16 mouse cellular contexts compared by ENCODE assay signal in the genomic region with DNA sequence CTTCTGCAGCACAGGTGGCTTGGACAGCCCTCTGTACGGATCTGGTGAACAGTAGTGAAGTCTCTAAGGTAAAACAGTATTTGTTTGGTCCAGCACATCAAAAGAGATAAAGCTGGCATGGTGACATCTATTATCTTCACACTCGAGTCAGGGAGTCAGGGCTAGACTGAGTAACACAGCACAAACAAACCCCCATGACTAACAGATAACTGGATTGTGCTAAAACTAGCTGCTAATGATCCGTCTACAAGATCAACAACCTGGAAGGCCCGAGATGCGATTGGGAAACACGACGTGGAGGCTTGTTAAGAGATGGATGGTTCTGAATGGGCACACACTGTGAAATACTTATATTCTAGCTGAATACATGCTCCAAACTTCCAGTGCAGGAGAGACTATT. TPM values are rescaled to one million over a fixed set of nuclear protein-coding genes. Genes with fewer than 3 reads are reported as not detected.
DNase-seq lines count a peak whose midpoint lies in the region; ATAC-seq lines count a peak whose summit lies in the region.
"Had no signal": no experiment of that assay in that cellular context is flagged by ENCODE, and none has a peak within 500 bp of the region (broad histone marks: within the 10 kb centered on the region; RNA-seq: fewer than 3 reads in every experiment).

No protein-coding gene starts in this region.

- peaks cover 3% of the 10 kb centered on the region; the same call in 1 of the 2 replicates for H3K4me1 ChIP-seq in heart, embryonic 10.5 days
- H3K4me1 ChIP-seq in midbrain, embryonic 14.5 days (ENCODE audit: control insufficient read depth, insufficient read depth, low read length), result peaks cover 6% of the 10 kb centered on the region; the same call in 1 of the 2 replicates
- no peaks in the 10 kb centered on the region for H3K4me1 ChIP-seq in midbrain, embryonic 11.5 days (ENCODE audit: control insufficient read depth, insufficient read depth, low read length)
- peaks cover 16% of the 10 kb centered on the region; the same call in 1 of the 2 replicates for H3K4me1 ChIP-seq in hindbrain, embryonic 15.5 days (replicated peaks)
- H3K4me1 ChIP-seq: embryonic facial prominence, embryonic 15.5 days; liver, embryonic 12.5 days had no signal

- ATAC-seq in midbrain, embryonic 14.5 days (ENCODE audit: low FRiP score, low TSS enrichment), result no peak; the same call in 1 of the 2 replicates
- ATAC-seq in midbrain, embryonic 11.5 days (ENCODE audit: low FRiP score), result no peak
- no peak; the same call in none of the 2 replicates for ATAC-seq in hindbrain, embryonic 15.5 days (ENCODE audit: low FRiP score, low read depth)
- ATAC-seq: liver, embryonic 12.5 days had no signal

- no peaks in the 10 kb centered on the region for H3K27me3 ChIP-seq in heart, embryonic 10.5 days (ENCODE audit: insufficient read depth, poor library complexity, severe bottlenecking)
- no peaks in the 10 kb centered on the region for H3K27me3 ChIP-seq in midbrain, embryonic 14.5 days (ENCODE audit: control insufficient read depth, insufficient read depth, low read length)
- H3K27me3 ChIP-seq in midbrain, embryonic 11.5 days (ENCODE audit: control insufficient read depth, insufficient read depth, low read length), result no peaks in the 10 kb centered on the region
- H3K27me3 ChIP-seq in hindbrain, embryonic 15.5 days, result no peaks in the 10 kb centered on the region
- H3K27me3 ChIP-seq: embryonic facial prominence, embryonic 15.5 days; liver, embryonic 12.5 days had no signal

- H3K9me3 ChIP-seq in heart, embryonic 10.5 days, result no peaks in the 10 kb centered on the region
- H3K9me3 ChIP-seq in midbrain, embryonic 14.5 days (ENCODE audit: control insufficient read depth, low read length), result no peaks in the 10 kb centered on the region
- no peaks in the 10 kb centered on the region for H3K9me3 ChIP-seq in midbrain, embryonic 11.5 days (ENCODE audit: control insufficient read depth, low read length)
- H3K9me3 ChIP-seq in hindbrain, embryonic 15.5 days, result no peaks in the 10 kb centered on the region
- H3K9me3 ChIP-seq: embryonic facial prominence, embryonic 15.5 days; liver, embryonic 12.5 days had no signal

- H3K4me3 ChIP-seq in heart, embryonic 10.5 days, result no peak overlapping the region
- no peak overlapping the region for H3K4me3 ChIP-seq in midbrain, embryonic 14.5 days (replicated peaks; ENCODE audit: low read depth, low read length)
- no peak overlapping the region for H3K4me3 ChIP-seq in midbrain, embryonic 11.5 days (ENCODE audit: low read depth, low read length)
- no peak overlapping the region for H3K4me3 ChIP-seq in hindbrain, embryonic 15.5 days
- H3K4me3 ChIP-seq: embryonic facial prominence, embryonic 15.5 days; liver, embryonic 12.5 days had no signal

- peak; percentile 51 for DNase-seq in heart, embryonic 10.5 days (ENCODE audit: low spot score)
- DNase-seq in heart, adult 9 months (ENCODE audit: low spot score in 2 of 2), result no peak
- peak; percentile 17 for DNase-seq in midbrain, embryonic 14.5 days
- DNase-seq in midbrain, embryonic 11.5 days (ENCODE audit: low spot score, missing footprints), result no peak
- no peak for DNase-seq in gastrocnemius, postnatal 4 days (ENCODE audit: low spot score in 2 of 2)
- no peak for DNase-seq in frontal cortex, postnatal 25 days (ENCODE audit: low spot score in 2 of 2)
- DNase-seq: embryo, embryonic 11 days; gastrocnemius, postnatal 10 days; heart, postnatal 36 days; kidney, adult 11 months; lung, embryonic 14.5 days; thymus, postnatal 4 days had no signal

- H3K27ac ChIP-seq in heart, embryonic 10.5 days, result no peak overlapping the region
- peak overlapping the region; percentile 69 for H3K27ac ChIP-seq in midbrain, embryonic 14.5 days (replicated peaks; ENCODE audit: low read depth, low read length)
- H3K27ac ChIP-seq in midbrain, embryonic 11.5 days (ENCODE audit: low read depth, low read length), result no peak overlapping the region
- H3K27ac ChIP-seq in hindbrain, embryonic 15.5 days (replicated peaks), result peak overlapping the region; percentile 83
- H3K27ac ChIP-seq: embryonic facial prominence, embryonic 15.5 days; kidney, postnatal 0 days; liver, embryonic 12.5 days had no signal

- no peak overlapping the region for H3K9ac ChIP-seq in midbrain, embryonic 14.5 days (replicated peaks; ENCODE audit: low read length)
- H3K9ac ChIP-seq in midbrain, embryonic 11.5 days (ENCODE audit: low read length), result no peak overlapping the region
- no peak overlapping the region for H3K9ac ChIP-seq in hindbrain, embryonic 15.5 days
- H3K9ac ChIP-seq: embryonic facial prominence, embryonic 15.5 days; liver, embryonic 12.5 days; lung, embryonic 14.5 days had no signal

- H3K4me2 ChIP-seq in midbrain, embryonic 14.5 days (ENCODE audit: low read length), result no peak overlapping the region
- H3K4me2 ChIP-seq in midbrain, embryonic 11.5 days, result no peak overlapping the region
- H3K4me2 ChIP-seq in hindbrain, embryonic 15.5 days, result no peak overlapping the region
- H3K4me2 ChIP-seq: embryonic facial prominence, embryonic 15.5 days; liver, embryonic 12.5 days; lung, embryonic 14.5 days had no signal

- WGBS in heart, embryonic 10.5 days, result 42% methylated on average over 7 of the region's 7 CpGs
- 65% methylated on average over 7 of the region's 7 CpGs for WGBS in midbrain, embryonic 14.5 days
- 77% methylated on average over 7 of the region's 7 CpGs for WGBS in midbrain, embryonic 11.5 days
- 54% methylated on average over 7 of the region's 7 CpGs for WGBS in hindbrain, embryonic 15.5 days

- no peaks in the 10 kb centered on the region for H3K36me3 ChIP-seq in heart, embryonic 10.5 days
- no peaks in the 10 kb centered on the region for H3K36me3 ChIP-seq in midbrain, embryonic 14.5 days (ENCODE audit: control insufficient read depth, insufficient read depth, low read length)
- H3K36me3 ChIP-seq in midbrain, embryonic 11.5 days (ENCODE audit: control insufficient read depth, insufficient read depth, low read length), result no peaks in the 10 kb centered on the region
- H3K36me3 ChIP-seq in hindbrain, embryonic 15.5 days, result no peaks in the 10 kb centered on the region
- H3K36me3 ChIP-seq: embryonic facial prominence, embryonic 15.5 days; liver, embryonic 12.5 days had no signal

RNA-seq across cellular contexts. Expression of a gene that starts 14.2 kb away (rescaled TPM):
- 46.8 and 58.0 TPM in 2 replicates for polyA plus RNA-seq in heart, embryonic 10.5 days (2016; fragmentation: Nextera tagmentation; extraction: Ambion mirVana)
- 97.8 and 115 TPM in 2 replicates for polyA plus RNA-seq in midbrain, embryonic 14.5 days (2014; fragmentation: Nextera tagmentation; extraction: Ambion mirVana)
- polyA plus RNA-seq in midbrain, embryonic 11.5 days (2014; fragmentation: Nextera tagmentation; extraction: Ambion mirVana), result 131 and 138 TPM in 2 replicates
- 79.6 and 86.8 TPM in 2 replicates for polyA plus RNA-seq in hindbrain, embryonic 15.5 days (2015; fragmentation: Nextera tagmentation; extraction: Ambion mirVana)
- 10 to 100 TPM; 28.0 to 37.6 TPM for total RNA-seq in gastrocnemius, postnatal 4 days (2021)

Comparison
In these comparisons a context has a peak if more than half of its experiments do, and no peak if none do; other contexts are left out.
1. DNase-seq: peak in heart, embryonic 10.5 days (single experiment) and midbrain, embryonic 14.5 days (single experiment); none in heart, adult 9 months (0 of 2), midbrain, embryonic 11.5 days (single experiment), gastrocnemius, postnatal 4 days (0 of 2) and frontal cortex, postnatal 25 days (0 of 2).
2. H3K27ac ChIP-seq: peak in midbrain, embryonic 14.5 days (single experiment) and hindbrain, embryonic 15.5 days (single experiment); none in heart, embryonic 10.5 days (single experiment) and midbrain, embryonic 11.5 days (single experiment).